Mouse (Mus musculus) right cerebral cortex, postnatal 10 days (tissue): ENCODE measurements around the gene Mtss1l.
"Not testable (repeated sequence)": the region's sequence is repeated elsewhere in the genome, so short reads cannot be mapped to it uniquely, and the experiment has no call there.

Source experiments
- DNase-seq, 2 experiments: peaks; one replicate each; pipeline ENCODE4 v3.0.0; 2021; ENCODE audit warnings: low spot score in 2 of 2

Gene Mtss1l

DNA sequence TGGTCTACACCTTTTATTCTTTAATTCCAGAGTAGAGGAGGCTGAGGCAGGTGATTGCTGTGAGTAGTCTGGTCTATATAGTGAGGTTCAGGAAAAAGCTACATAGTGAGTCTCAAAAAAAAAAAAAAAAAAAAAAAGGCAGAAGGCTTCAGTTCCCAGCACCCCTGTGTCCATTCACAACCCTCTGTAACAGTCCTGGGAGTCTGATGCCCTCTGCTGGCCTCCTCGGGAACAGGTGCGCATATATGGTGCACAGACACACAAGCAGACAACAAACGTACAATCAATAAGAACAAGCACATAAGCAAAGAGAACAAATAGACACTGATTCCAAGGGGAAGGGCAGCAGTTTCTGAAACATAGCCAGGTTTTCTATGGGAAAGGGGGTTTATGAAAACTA, 55.1 kb downstream of the Mtss1l start:
- no peak for DNase-seq

DNA sequence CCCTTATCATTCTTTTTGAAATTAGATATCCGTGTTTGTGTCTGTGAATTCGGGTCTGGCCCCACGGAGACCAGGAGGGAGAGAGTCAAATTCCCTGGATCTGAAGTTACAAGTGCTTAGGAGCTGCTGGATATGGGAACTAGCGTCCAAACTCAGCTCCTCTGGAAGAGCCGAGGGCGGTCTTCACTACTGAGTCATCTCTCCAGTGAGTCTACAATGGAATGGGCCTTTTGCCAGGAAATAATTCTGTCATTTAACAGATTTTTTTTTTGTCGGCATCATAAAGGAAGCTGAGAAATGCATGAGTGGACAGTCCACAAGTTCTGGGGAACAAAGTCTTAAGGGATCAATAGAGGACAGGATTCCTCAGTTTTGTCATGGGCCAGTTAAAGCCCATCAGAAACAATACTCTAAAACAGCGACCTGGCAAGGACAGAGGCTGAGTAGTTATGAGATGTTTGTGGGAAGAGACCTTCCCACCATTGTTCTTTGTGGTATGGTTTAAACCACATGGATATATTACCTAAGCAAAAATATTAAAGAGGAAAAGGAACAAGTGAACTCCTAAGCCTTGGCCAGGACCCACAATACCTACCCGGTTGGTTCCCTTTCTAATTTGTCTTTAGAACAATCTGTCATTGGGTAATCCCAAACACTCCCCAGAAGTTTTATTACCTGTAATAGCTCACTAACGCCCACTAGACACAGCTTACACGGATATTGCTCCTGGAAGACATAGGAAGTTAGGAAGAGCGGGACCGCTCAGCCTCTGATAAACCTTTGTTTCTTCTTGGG, 58.8 kb downstream of the Mtss1l start:
- no peak for DNase-seq

DNA sequence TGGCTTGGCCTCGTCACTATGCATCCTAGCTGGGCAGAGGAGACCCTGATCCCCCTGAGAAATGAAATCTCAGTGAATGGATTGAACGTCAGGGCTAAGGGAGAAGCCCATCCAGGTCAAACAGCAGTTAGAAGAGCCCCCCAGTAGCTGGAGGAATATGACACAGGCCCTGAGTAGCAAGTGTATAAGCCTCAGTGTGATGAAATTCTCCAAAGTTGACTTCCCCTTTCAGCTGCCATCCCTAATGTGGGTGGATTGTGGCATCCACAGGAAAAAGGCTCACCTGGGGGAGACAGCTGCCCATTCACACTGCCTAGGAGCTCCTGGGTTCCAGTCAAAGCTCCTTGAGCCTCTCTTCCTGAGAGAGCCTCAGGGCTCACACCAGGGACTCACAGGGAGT, 64.1 kb downstream of the Mtss1l start:
- DNase-seq, result no peak

DNA sequence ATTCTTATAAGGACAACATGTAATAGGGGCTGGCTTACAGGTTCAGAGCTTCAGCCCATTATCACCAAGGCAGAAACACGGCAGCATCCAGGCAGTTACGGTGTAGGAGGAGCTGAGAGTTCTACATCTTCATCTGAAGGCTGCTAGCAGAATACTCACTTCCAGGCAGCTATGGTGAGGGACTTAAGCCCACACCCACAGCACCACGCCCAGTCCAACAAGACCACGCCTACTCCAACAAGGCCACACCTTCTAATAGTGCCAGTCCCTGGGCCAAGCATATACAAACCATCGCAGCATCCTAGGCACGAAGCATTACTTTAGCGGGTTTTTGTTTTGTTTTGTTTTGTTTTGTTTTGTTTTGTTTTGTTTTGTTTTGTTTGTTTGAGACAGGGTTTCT, 65.2 kb downstream of the Mtss1l start:
- DNase-seq, result not testable (repeated sequence)

DNA sequence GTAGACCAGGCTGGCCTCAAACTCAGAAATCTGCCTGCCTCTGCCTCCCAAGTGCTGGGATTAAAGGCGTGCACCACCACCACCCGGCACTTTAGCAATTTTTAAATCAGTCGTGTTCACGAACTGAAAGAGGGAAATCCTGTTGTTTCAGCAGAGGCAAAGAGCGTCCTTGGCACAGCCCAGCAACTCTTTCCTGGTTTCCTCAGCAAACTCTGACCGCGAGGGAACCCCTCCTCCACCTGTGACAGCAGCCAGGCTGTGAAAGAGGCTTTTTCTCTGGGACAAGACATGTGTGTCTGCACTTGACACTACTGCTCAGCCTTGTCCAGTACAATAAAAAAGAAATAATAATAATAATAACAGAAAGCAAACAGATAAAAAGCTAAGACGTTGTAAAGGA, 65.7 kb downstream of the Mtss1l start:
- DNase-seq, result no peak

DNA sequence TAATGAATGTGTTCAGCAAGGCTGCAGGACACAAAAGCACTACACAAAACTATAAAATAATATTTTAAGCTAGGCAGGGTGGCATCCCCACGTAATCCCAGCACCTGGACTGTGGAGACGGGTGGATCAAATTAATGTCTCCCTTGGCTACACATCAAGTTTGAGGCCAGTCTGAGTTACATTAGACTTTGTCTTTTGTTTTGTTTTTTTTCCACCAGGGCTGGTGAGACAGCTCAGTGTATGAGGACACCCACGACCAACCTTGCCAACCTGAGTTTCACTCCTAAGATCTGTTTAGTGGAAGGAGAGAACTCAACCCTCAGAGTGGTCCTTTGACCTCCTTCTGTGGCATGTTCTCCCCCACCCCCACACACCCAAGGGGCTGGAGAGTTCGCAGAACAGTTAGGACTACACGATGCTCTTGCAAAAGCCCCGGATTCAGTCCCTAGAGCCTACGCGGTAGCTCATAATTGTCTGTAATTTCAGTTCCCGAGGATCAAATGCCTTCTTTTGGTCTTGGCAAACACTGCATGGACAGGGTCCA, 66.2 kb downstream of the Mtss1l start:
- DNase-seq, result no peak

DNA sequence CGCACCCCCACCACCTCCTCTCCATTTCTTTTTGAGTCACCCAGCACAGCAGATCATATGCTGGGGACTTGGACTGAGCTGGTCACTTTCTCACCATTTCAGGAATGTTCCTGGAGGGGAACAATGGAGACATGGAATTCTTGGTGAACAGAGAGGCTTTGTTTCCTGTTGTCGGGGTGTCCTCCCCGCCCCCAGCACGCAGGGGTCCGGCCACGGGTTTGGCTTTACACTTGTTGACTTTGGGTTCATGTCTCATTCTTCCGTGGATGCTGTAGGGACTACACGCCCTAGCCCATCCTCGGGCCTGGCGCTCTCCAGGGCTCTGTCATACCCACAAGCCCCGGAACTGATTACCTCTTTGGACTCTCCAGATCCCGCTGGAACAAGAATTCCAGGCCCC, 67.7 kb downstream of the Mtss1l start:
- DNase-seq, result no peak

DNA sequence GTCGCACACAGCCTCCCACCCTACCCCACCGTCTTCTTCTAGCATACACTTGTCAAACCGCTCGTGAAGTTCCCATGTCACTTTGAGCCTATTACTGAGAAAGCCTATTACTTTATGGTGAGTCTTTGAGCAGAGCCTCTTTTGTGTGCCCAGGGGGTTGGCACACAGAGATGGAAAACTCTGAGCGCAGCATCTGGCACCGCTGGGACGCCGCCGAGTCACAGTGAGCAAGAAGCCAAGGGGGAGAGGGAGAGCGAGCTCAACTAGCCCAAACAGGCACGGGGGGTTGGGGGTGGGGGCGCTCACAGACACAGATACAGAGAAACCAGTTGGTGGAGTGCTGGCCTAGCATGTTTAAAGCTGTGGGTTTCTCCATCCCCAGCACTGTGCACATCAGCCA, 68.3 kb downstream of the Mtss1l start:
- no peak for DNase-seq

DNA sequence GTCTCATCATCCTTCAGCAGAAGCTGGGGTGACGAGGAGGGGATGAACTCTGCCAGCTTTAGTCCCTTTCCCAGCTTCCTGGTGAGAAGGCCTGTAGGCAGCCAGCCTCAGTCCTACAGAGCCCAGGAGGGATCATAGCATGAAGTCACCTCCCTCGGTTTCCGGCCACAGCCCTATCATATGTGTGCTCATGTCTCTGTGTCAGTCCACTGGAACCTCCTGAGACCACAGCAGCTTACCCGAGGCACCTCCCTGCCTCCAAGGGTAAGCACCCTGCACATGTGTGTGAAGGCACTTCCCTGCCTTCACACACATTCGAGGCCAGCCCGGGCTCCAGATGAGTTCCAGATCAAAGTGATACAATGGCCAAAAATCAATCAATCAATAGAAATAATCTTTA, 69.0 kb downstream of the Mtss1l start:
- DNase-seq, result no peak
